Mouse (Mus musculus) liver, embryonic 14.5 days (tissue): ENCODE results near the gene Slc17a7.

ENCODE experiments used
- CTCF ChIP-seq: IDR thresholded peaks from 2 replicates; pipeline ENCODE4 v1.5.1; 2016; ENCODE audit warnings: antibody characterized with exemption, low read depth, control low read depth
- EP300 ChIP-seq: IDR thresholded peaks from 2 replicates; pipeline ENCODE4 v1.6.1; 2016; ENCODE audit warnings: antibody characterized with exemption, low read depth

DNA sequence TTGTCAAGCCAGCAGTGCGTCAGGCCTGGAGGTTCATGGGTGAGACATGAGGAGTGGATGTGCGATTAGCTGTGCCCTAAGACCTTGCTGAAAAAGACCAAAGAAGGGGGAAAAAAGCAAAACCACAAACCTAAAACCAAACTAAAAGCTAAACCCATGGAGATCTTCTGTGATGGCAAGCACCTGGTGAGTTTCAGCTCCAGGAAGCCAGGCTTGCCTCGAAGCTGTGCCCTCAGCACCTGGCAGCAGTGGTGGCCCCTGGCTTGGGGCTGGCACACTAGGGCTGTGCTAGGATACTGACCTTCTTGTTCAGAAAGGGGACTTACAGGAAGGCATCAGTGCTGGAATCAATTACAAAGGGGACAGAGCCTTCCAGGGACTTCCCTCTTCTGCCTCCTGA is 22.4 kb upstream of the Slc17a7 start:
- TF ChIP-seq CTCF (no peak), EP300 (no peak)
